Mouse (Mus musculus): ENCODE data around the gene Gtf2h2.
"Not testable (repeated sequence)": the region's sequence is repeated elsewhere in the genome, so short reads cannot be mapped to it uniquely, and the experiment has no call there.

The Gtf2h2 gene

GRCm38 (mm10) chr13:100490424-100490823, 2.0 kb downstream of the Gtf2h2 start:
- no peak for DNase-seq (ENCODE audit: low spot score in 2 of 2)

GRCm38 (mm10) chr13:100483610-100484009, 8.8 kb downstream of the Gtf2h2 start:
- DNase-seq (ENCODE audit: low spot score in 2 of 2): no peak

GRCm38 (mm10) chr13:100463527-100464222, 28.7 kb downstream of the Gtf2h2 start:
- DNase-seq (ENCODE audit: low spot score in 2 of 2): no peak

GRCm38 (mm10) chr13:100461336-100461735, 31.0 kb downstream of the Gtf2h2 start:
- DNase-seq (ENCODE audit: low spot score in 2 of 2): no peak

GRCm38 (mm10) chr13:100452415-100453127, 39.8 kb downstream of the Gtf2h2 start, which contains the start of gene Naip1:
Gene Naip1, minus strand, starts transcription at chr13:100452869.
- DNase-seq (ENCODE audit: low spot score in 2 of 2): not testable (repeated sequence)

- DNase-seq (ENCODE audit: low spot score in 2 of 2): no peak
These were observed 42.9 kb downstream of the Gtf2h2 start for GRCm38 (mm10) chr13:100449495-100449894.

- DNase-seq (ENCODE audit: low spot score in 2 of 2): no peak
These were observed 52.3 kb downstream of the Gtf2h2 start for GRCm38 (mm10) chr13:100440116-100440515.

GRCm38 (mm10) chr13:100438701-100439100, 53.7 kb downstream of the Gtf2h2 start:
- DNase-seq (ENCODE audit: low spot score in 2 of 2): no peak

GRCm38 (mm10) chr13:100437322-100437825, 55.0 kb downstream of the Gtf2h2 start:
- DNase-seq (ENCODE audit: low spot score in 2 of 2): no peak

GRCm38 (mm10) chr13:100436556-100437163, 55.7 kb downstream of the Gtf2h2 start:
- DNase-seq (ENCODE audit: low spot score in 2 of 2): not testable (repeated sequence)

- not testable (repeated sequence) for DNase-seq (ENCODE audit: low spot score in 2 of 2)
These were observed 72.4 kb downstream of the Gtf2h2 start for GRCm38 (mm10) chr13:100419958-100420357.

GRCm38 (mm10) chr13:100414428-100414827, 78.0 kb downstream of the Gtf2h2 start:
- no peak for DNase-seq (ENCODE audit: low spot score in 2 of 2)
